Mouse (Mus musculus) induced T-regulatory cell, adult 2 months (primary cell): Measurements from ENCODE around the gene Axdnd1.
"Not testable (repeated sequence)": the region's sequence is repeated elsewhere in the genome, so short reads cannot be mapped to it uniquely, and the experiment has no call there.

Experiments used
- DNase-seq: peaks from one replicate; pipeline ENCODE4 v3.0.0-alpha.2; 2012; ENCODE audit warnings: low read depth

The Axdnd1 gene

GRCm38 (mm10) chr1:156437016-156437708 lies 16.2 kb upstream of the Axdnd1 start:
- peak; percentile 38 for DNase-seq

GRCm38 (mm10) chr1:156433497-156433896 lies 12.5 kb upstream of the Axdnd1 start:
- DNase-seq, result no peak

GRCm38 (mm10) chr1:156432498-156432897 lies 11.5 kb upstream of the Axdnd1 start:
- DNase-seq, result no peak

DNA sequence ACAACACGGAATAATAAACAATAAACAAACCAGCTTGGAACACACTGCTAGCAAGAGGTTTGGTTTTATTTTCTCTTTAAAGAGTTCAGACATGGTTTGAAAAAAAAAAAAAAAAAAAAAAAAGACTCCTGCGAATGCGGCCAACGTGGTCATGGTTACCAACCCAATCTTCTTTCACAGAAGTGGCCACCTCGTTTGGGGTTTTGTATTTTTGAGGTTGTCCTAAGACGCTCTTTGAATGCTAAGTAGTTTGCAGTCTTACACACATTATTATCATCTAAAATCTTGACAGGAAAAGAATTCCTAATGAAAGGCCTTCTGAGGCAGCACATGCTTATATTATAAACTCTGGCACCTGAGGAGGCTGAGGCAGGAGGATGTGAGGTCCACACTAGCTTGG lies 7.5 kb upstream of the Axdnd1 start:
- no peak for DNase-seq

DNA sequence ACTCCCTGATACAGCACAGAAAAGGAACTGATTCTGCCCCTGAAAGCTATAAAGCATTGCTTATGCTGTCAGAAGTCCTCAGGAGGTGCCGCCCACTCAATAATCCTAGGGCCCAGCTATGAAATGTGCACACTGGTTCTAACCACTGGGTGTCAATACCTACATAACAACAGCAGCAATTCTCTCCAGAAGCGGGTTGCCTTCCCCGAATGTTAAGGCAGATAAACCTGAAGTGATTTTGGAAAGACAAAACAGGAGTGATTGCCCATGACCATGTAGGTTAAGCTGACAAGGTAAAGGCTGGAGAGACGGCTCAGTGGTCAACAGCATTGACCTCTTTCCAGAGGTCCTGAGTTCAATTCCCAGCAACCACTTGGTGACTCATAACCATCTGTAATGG lies 4.8 kb upstream of the Axdnd1 start:
- DNase-seq, result no peak

- no peak for DNase-seq
Observed at GRCm38 (mm10) chr1:156424054-156424453, 3.1 kb upstream of the Axdnd1 start.

DNA sequence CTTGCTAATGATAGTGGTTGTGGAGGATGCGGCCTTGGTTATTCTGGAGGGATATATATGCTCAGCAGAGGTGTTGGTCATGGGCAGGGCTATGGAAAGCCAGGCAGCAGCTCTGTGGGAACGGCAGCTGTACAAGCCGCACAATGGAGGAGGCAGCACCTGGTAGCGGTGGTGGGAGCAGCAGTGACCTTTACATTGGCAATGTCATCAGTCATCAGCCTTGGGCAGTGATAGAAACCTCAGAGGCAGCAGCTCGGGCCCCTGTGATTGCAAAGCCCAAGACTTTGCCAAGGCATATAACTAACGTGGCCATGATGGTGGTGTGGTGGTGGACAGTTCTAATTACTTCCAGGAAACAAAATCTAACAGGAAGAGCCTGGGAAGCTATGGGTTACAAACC lies 2.5 kb upstream of the Axdnd1 start:
- DNase-seq, result no peak

DNA sequence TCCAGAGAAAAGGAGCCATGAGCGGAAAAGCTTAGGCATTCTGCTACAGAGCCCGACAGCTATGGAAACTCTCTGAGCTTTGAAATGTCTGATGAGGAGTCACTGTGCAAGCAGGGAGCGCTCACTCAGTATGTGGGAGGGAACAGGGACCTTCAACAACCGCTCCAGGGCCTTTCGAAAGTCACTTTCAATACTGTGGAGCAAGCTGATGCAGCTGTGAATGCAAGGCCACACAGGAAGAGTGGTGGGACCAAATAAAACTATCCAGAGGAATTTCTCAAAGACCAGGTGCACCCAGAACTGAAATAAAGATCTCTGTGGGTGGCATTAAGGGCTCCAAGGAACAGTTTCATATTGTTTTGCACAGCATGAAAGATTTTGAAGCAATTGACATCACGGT lies 1.9 kb upstream of the Axdnd1 start:
- no peak for DNase-seq

DNA sequence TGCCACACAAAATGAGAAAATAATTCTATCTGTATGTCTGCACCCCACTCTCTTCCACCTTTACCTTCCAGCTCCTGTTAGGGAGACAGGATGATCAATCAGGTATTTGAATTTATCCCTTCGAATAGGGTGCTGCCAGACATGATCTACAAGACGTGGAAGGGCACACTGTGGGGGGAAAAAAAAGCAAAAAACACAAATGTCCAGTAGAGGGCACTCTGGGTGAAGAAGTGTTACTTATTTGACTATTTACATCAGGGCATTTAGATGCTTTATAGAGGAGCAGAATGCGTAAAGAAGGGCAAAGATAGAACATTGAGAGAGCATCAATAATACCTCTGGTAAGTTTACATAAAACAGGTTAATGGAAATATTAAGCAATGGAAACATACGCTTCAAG lies 2.8 kb downstream of the Axdnd1 start:
- peak; percentile 86 for DNase-seq

DNA sequence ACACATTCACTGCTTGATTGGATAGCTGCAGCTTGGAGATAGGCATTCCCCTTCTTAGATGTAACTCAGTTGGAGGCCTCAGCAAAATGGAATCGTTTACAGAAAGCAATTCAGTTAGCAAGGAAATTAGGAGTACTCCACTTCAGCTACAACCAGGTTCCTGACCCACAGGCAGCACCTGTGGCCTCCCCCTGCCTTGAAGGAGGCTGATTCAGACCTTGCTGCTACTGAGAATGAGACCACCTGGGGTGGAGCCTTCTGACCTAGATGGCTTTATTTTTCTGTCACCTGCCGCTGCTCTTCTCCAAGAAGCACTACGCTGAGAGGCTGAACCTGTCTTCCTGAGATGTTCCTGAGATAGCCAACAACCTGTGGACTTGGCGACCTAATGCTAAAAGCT lies 12.4 kb downstream of the Axdnd1 start:
- peak; percentile 25 for DNase-seq

DNA sequence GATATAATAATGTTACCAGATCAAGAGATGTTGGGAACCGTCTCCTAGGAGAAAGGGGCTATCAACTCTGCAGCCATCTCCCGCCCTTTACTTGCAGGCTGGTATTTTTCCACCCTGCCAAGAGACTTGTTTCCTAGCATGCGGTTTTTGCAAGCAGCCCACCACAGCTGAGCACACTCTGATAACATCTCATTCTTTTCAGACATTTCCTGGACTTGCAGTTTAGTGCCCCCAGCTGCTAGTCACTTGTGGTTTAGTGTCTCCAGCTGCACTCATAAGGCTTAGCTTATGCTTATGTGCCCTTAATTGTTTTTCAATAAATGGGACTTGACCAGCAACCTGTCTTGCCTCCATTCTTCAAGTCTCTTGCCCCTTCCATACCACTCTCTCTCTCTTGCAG lies 13.0 kb downstream of the Axdnd1 start:
- DNase-seq, result peak; percentile 40

GRCm38 (mm10) chr1:156403251-156403650 lies 17.7 kb downstream of the Axdnd1 start:
- no peak for DNase-seq

DNA sequence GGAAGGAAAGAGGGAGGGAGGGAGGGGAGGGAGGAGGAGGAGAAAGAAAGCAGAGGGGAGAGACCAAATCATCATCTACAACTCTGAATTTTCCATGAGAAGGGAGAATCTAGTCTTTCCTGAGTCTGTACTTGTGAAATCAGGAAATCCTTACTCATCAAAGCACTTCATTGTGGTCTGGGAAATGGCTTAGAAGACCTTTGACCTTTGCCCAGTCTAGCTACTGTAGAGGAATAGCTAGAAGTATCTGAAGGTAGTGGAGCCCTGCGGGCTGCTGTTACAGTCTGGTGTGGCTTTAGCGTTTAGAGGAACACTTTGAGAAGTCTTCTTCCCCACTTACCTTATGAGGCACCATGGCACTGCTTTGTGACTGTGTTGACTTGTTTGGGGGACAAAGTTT lies 18.5 kb downstream of the Axdnd1 start:
- no peak for DNase-seq

DNA sequence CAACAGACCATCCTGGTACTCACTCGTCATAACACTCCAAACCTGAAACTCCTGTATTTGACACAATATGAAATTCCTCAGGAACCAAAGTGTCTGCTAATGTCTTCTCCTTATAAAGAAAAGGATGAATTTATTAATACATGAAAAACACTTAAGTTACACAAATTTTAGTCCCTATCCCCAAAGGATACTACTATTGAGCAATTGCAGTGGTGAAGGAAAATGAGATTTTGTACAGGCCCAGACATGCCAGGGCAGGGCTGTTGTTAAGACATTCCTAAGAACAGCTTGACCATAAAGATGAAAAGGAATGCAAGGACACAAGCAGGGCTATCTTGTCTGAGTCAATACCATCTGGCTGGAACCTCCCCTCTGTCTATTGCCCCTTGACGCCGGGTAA lies 20.8 kb downstream of the Axdnd1 start:
- DNase-seq, result not testable (repeated sequence)

GRCm38 (mm10) chr1:156393148-156393547 lies 27.8 kb downstream of the Axdnd1 start:
- no peak for DNase-seq

GRCm38 (mm10) chr1:156386880-156387279 lies 34.1 kb downstream of the Axdnd1 start:
- no peak for DNase-seq

DNA sequence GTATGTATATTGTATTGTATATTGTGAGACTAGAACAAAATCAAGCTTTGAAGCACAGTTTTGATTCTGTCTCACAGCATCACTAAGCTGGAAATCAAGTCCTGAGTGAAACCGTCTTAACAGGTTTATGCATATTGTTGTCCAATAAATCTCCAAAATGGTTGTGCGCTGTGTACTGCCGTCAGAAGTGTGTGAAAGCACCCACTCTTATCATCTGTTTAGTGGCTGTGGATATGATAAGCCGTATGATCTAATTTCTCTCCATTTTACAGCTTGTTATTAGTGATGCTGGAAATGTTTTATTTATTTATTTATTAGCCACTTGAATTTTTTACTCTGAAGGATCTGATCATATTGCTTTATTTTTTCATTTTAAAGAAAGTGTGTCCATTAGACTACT lies 34.7 kb downstream of the Axdnd1 start:
- no peak for DNase-seq

GRCm38 (mm10) chr1:156381217-156381616 lies 39.7 kb downstream of the Axdnd1 start:
- DNase-seq, result no peak

- no peak for DNase-seq
Observed at GRCm38 (mm10) chr1:156365740-156366139, 55.2 kb downstream of the Axdnd1 start, which contains the start of gene Gm2000. Gene Gm2000, plus strand, starts transcription at chr1:156366040.

DNA sequence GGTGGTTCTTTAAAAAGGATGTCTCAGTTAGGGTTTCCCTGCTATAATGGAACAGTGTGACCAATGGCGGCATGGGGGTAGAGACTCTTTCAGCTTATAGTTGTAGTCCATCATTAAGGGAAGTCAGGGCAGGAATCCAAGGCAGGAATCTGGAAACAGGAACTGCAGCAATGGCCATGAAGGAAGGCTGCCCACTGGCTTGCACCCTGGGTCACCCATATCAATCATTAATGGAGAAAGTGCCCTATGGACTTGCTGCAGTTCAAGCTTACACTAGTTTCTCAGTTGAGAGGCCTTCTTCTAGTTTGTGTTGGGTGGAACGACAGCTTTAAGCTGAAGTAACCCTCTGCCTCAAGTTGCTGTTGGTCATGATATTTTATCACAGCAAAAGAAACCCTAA lies 68.5 kb downstream of the Axdnd1 start:
- no peak for DNase-seq

GRCm38 (mm10) chr1:156350441-156350840 lies 70.5 kb downstream of the Axdnd1 start:
- DNase-seq, result no peak

GRCm38 (mm10) chr1:156349031-156349430 lies 71.9 kb downstream of the Axdnd1 start:
- DNase-seq, result no peak

DNA sequence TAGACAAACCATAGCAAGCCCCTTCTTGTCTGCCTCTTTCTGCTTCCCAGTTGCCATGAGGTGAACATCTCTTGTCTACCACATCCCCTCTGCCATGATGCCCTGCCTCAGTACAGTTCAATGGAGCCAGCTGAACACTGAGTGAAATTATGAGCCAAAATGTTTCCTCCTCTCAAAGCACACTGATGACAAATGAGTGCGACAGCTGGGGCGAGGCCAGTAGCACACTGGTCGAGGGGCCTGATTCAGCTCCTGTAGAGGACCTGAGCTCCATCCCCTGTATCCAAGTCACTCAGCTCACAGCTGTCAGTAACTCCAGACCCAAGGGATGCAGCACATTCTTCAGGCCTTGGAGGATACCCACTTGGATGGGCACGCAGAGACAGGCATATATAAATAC lies 75.3 kb downstream of the Axdnd1 start:
- DNase-seq, result no peak

DNA sequence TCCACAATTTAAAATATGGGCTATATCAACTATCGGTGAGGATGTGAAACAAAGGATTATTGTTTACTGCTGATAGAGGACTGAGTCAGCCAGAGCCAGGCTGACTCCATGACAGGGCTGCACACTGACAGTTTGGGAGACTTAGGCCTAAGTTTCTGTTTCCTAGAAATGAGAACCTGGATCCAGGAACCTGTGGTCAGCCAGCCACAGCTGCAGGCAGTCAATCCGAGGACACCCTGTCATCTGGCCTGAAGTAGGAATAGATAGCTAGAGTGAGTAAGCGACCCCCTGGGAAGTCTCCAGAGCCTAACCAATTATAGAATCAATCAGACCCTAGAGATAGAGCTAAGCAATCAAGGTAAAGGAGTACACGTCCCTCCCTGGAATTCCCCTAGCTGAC lies 76.5 kb downstream of the Axdnd1 start:
- DNase-seq, result peak; percentile 4
